Mouse (Mus musculus) lung, postnatal 0 days (tissue): ENCODE results near the gene Tnfaip3. TPM values are rescaled to one million over a fixed set of nuclear protein-coding genes. Genes with fewer than 3 reads are reported as not detected.

Source experiments
- ATAC-seq: fragments of 200-750 bp; cut with Nextera tagmentation; 2 replicates; pipeline ENCODE4 v1.8.0; 2017; ENCODE audit warnings: moderate library complexity
- DNase-seq: peaks from one replicate; pipeline ENCODE4 v3.0.0-alpha.2; 2016; ENCODE audit warnings: low spot score
- H3K27ac ChIP-seq: fragments of 300-500 bp; sonication (generic); 2 replicates; pipeline ENCODE4 v1.5.1; 2014; ENCODE audit warnings: antibody characterized with exemption, mild to moderate bottlenecking, low read length, mixed read lengths
- H3K27me3 ChIP-seq: fragments of 300-500 bp; sonication (generic); replicated peaks from 2 replicates; pipeline ENCODE4 v1.6.1; 2014; ENCODE audit warnings: low read length, mixed read lengths; ENCODE audit not compliant: insufficient read depth
- H3K36me3 ChIP-seq: fragments of 300-500 bp; sonication (generic); 2 replicates; pipeline ENCODE4 v1.6.1; 2014; ENCODE audit warnings: low read length, mixed read lengths; ENCODE audit not compliant: insufficient read depth
- H3K4me1 ChIP-seq: fragments of 300-500 bp; sonication (generic); 2 replicates; pipeline ENCODE4 v1.6.1; 2014; ENCODE audit warnings: antibody characterized with exemption, low read depth, low read length, mixed read lengths; ENCODE audit not compliant: insufficient read depth
- H3K4me2 ChIP-seq: fragments of 300-500 bp; sonication (generic); replicated peaks from 2 replicates; pipeline ENCODE4 v1.6.1; 2014; ENCODE audit warnings: low read depth, mild to moderate bottlenecking, low read length, moderate library complexity, mixed read lengths
- H3K4me3 ChIP-seq: fragments of 300-500 bp; sonication (generic); 2 replicates; pipeline ENCODE4 v1.5.1; 2014; ENCODE audit warnings: low read depth, low read length
- H3K9ac ChIP-seq: fragments of 300-500 bp; sonication (generic); replicated peaks from 2 replicates; pipeline ENCODE4 v1.6.1; 2014; ENCODE audit warnings: low read depth, mild to moderate bottlenecking
- H3K9me3 ChIP-seq: fragments of 300-500 bp; sonication (generic); 2 replicates; pipeline ENCODE4 v1.6.1; 2016; ENCODE audit warnings: low read length, mixed read lengths
- CTCF ChIP-seq: IDR thresholded peaks from 2 replicates; pipeline ENCODE4 v1.5.1; 2016; ENCODE audit warnings: antibody characterized with exemption, mild to moderate bottlenecking
- EP300 ChIP-seq: IDR thresholded peaks from 2 replicates; pipeline ENCODE4 v1.6.1; 2016; ENCODE audit warnings: antibody characterized with exemption, mild to moderate bottlenecking, control low read depth
- WGBS: fragments of 180-500 bp; shearing (Covaris S2); extraction: QIAGEN DNeasy Blood & Tissue Kit; methylation state at CpG from one replicate; pipeline ENCODE4 v1.1.7; 2014; 5-methylcytosine and 5-hydroxymethylcytosine counted together
- polyA plus RNA-seq: library from polyadenylated mRNA; unstranded; fragments of >200 nt; fragmentation: Nextera tagmentation; extraction: Ambion mirVana; gene quantifications from 2 replicates; pipeline ENCODE4 v1.2.1, GENCODE M21; 2015

Gene Tnfaip3
- polyA plus RNA-seq = 4.9 and 9.5 TPM in 2 replicates

GRCm38 (mm10) chr10:19015257-19015862 lies at the start of gene Tnfaip3:
Gene Tnfaip3 (minus strand): TSS chr10:19015657.
- TF ChIP-seq CTCF = peak; percentile 99
- TF ChIP-seq EP300 = peak; percentile 86
- peak; percentile 97 for DNase-seq
- Histone ChIP-seq H3K9ac (peak within 1 kb of the TSS; percentile 76), H3K4me1 (peaks cover 12% of the 10 kb centered on the region; the same call in 1 of the 2 replicates), H3K27me3 (no peaks in the 10 kb centered on the region), H3K9me3 (no peaks in the 10 kb centered on the region), H3K36me3 (no peaks in the 10 kb centered on the region), H3K4me3 (peak within 1 kb of the TSS; percentile 94), H3K27ac (peak within 1 kb of the TSS; percentile 89), H3K4me2 (peak within 1 kb of the TSS; percentile 94)
- under 1% methylated on average over 37 of the region's 38 CpGs for WGBS
- ATAC-seq = peak; percentile 93

GRCm38 (mm10) chr10:19064651-19065601 lies 49.5 kb upstream of the Tnfaip3 start:
- Histone ChIP-seq H3K27me3 (no peaks in the 10 kb centered on the region), H3K9ac (no peak overlapping the region), H3K4me3 (no peak overlapping the region), H3K27ac (no peak overlapping the region), H3K9me3 (no peaks in the 10 kb centered on the region), H3K4me2 (no peak overlapping the region), H3K36me3 (no peaks in the 10 kb centered on the region), H3K4me1 (no peaks in the 10 kb centered on the region)
- no peak for DNase-seq
- ATAC-seq = no peak
- TF ChIP-seq CTCF (no peak), EP300 (no peak)
- 72% methylated on average over 6 of the region's 6 CpGs for WGBS

GRCm38 (mm10) chr10:19063670-19064069 lies 48.2 kb upstream of the Tnfaip3 start:
- Histone ChIP-seq H3K27ac (no peak overlapping the region), H3K27me3 (no peaks in the 10 kb centered on the region), H3K4me3 (no peak overlapping the region), H3K9me3 (no peaks in the 10 kb centered on the region), H3K36me3 (no peaks in the 10 kb centered on the region), H3K4me1 (no peaks in the 10 kb centered on the region), H3K9ac (no peak overlapping the region), H3K4me2 (no peak overlapping the region)
- TF ChIP-seq EP300 (peak; percentile 29; the same call in 1 of the 2 replicates), CTCF (no peak)
- WGBS = 51% methylated on average over 1 of the region's 1 CpGs
- ATAC-seq (no peak), DNase-seq (peak; percentile 30)

- no peak for ATAC-seq
- DNase-seq = no peak
- 84% methylated on average over 4 of the region's 4 CpGs for WGBS
- no peaks in the 10 kb centered on the region for H3K4me1 ChIP-seq
- H3K9me3 ChIP-seq = no peaks in the 10 kb centered on the region
- no peak overlapping the region for H3K9ac ChIP-seq
- TF ChIP-seq CTCF = no peak
- no peak for TF ChIP-seq EP300
- H3K27me3 ChIP-seq = no peaks in the 10 kb centered on the region
- no peak overlapping the region for H3K4me3 ChIP-seq
- no peaks in the 10 kb centered on the region for H3K36me3 ChIP-seq
- no peak overlapping the region for H3K4me2 ChIP-seq
- no peak overlapping the region for H3K27ac ChIP-seq
Observed at GRCm38 (mm10) chr10:19063208-19063607, 47.8 kb upstream of the Tnfaip3 start.

DNA sequence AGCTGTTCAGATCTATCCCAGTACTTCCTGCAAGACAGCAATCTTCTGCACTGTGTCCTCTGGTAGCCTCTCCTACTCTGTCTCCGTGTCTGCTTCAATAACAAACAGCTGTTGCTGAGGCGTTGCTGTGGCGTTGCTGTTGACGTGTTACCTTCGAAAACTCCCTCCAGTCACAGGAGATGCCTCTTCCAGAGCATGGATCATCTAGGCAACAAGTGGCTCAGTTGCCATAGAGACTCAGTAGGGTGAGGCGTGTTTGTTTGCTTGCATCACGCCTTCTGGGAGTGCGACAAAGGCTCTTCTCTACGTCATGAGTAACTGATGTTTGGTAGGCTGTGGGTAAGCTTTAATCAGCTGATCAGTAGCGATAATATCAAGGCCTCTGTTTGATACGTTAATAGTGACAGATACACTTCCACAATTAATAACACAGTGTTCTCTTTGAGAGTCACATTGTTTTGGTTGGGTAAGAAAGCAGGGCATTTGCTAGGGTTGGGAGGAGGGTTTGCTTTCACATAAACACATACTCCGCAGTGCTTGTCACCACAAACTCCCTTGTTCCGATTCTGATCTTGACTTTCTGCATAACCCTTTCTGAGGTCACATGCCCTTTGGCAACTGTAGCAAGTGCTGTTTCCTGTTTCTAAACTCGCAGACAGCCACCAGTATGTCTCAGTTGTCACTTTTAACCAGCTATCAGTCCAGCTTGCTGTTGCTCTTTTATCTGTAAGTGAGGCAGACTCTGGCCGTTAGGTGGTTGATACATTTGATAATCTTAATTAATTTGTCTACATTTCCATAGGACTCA lies 46.8 kb upstream of the Tnfaip3 start:
- no peak overlapping the region for H3K4me3 ChIP-seq
- H3K27me3 ChIP-seq = no peaks in the 10 kb centered on the region
- TF ChIP-seq EP300 (peak; percentile 55), CTCF (no peak)
- peak; percentile 88 for ATAC-seq
- H3K9ac ChIP-seq = no peak overlapping the region
- peak overlapping the region; percentile 23; the same call in 1 of the 2 replicates for H3K27ac ChIP-seq
- H3K4me2 ChIP-seq = no peak overlapping the region
- no peaks in the 10 kb centered on the region for H3K4me1 ChIP-seq
- H3K9me3 ChIP-seq = no peaks in the 10 kb centered on the region
- peak; percentile 81 for DNase-seq
- no peaks in the 10 kb centered on the region for H3K36me3 ChIP-seq
- WGBS = 28% methylated on average over 15 of the region's 15 CpGs
